Mouse (Mus musculus): ENCODE measurements around the gene Rapgef5.

DNA sequence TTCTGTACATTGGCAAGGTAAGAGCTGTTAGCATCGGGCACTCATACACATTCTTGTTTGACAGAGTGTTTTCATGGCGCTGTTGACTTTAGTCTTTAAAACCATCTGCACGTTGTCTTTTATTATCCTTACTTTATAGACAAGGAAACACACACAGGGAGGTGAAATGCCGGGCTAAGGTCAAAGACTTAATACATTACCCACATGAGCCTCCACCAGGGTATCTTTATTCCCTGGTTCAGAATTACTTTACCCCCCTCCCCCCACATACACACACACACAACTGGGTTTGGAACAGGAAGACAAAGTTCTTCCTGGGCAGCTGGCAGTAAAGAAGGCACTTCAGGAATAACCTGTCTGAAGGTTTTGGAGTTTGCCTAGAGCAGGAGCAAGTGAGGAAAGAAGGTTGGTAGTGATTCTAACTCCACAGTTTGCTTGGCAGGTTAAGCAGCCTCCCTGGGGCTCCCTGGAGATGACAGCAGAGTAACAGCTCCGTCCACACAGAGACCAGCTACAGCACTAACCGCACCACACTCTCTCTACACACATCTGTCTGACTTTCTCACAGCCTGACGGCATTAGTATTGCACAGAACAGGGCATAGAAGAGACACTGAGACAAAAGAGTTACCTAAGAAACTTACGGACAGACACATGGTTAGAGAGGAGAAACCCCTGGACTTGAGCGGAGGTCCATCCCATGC is 8.2 kb downstream of the Rapgef5 start:
- TF ChIP-seq CTCF (IDR thresholded peaks at IDR 0.05) = no peak
- no peak for TF ChIP-seq EP300 (IDR thresholded peaks at IDR 0.05)

Data from lung, postnatal 0 days (tissue).